Mouse (Mus musculus): ENCODE measurements around the gene Gm8947. TPM values are rescaled to one million over a fixed set of nuclear protein-coding genes. Genes with fewer than 3 reads are reported as not detected.
"Not testable (repeated sequence)": the region's sequence is repeated elsewhere in the genome, so short reads cannot be mapped to it uniquely, and the experiment has no call there.

Gene Gm8947
- total RNA-seq (2015) (0.30 TPM in 1 of 2 replicates, not detected in the other), total RNA-seq (2017) (not detected in 2 replicates)

DNA sequence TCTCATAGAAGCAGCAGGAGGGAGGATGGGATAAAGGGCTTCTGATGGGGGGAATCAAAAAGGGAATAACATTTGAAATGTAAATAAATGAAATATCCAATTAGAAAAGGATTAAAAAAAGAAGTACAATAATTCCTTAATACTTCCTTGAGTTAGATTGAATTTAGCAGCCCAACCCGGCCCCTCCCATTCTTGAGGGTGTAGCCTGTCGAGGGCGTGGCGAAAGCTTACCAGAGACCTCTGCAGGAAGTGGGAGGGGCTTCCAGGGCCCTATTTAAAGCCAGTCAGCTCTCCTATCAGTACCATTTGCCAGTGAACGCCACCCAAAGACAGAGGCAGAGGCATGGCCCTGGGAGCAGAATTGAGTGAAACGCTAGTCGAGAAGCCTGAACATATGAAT is at the start of gene Gm8947:
Gene Gm8947, plus strand, starts transcription at position 302 of the 400 bp plus-strand sequence.
- ATAC-seq (replicated peaks; ENCODE audit: poor library complexity): peak; percentile 70

DNA sequence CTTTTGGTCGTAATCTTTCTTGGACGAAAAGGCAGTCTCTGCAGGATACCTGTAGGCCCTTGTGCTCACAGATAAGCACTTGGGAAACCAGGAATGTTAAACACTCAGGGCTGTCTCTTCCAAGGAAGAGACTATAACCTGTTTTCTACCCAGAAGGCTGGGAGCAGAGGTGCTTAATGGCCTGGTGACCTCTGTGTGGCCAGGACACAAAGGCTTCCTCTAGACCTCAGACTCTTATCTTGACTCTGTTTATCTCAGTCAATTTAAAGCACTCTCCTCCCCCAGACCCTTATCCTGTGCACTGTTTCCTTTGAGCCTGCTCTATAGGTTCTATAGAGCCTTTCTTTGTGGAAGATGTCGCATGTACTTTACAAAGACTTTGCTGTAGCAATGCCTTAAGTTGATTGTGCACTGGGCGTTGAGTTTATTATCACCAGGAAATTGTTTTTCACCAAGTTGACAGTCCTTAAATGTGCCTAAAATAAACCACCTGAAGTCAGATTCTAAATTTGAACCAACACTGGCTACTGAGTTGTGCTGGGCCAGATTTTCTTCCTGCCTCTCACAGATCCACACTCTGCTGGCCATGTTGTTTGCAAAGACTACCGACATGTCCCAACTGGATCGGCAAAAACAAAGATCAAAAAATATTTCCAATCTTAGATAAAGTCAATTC is 47.6 kb upstream of the Gm8947 start:
- no peak for ATAC-seq (replicated peaks; ENCODE audit: poor library complexity)

GRCm38 (mm10) chr1:151147801-151148200 is 44.4 kb upstream of the Gm8947 start:
- no peak for ATAC-seq (replicated peaks; ENCODE audit: poor library complexity)

GRCm38 (mm10) chr1:151150211-151150610 is 42.0 kb upstream of the Gm8947 start:
- ATAC-seq (replicated peaks; ENCODE audit: poor library complexity): no peak

DNA sequence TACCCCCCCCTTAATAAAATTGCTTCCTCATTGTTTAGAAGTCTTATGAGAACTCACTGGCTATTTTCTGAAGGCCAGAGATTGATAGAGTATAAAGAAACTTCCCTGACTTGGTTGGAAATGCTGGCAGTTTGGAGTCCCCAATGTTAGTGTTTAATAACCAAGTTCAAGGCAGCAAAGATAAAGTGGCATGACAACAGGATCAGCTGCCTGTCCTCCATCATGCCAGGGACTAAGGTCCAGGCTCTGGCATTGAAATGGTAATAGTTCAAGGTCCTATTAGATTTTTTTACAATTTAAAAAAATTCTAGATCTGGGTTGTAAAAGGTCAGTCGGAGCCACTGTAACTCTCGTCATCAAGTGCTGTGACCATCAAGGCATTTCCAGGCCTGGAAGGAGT is 41.1 kb upstream of the Gm8947 start:
- no peak for ATAC-seq (replicated peaks; ENCODE audit: poor library complexity)

GRCm38 (mm10) chr1:151153056-151153652 is 39.0 kb upstream of the Gm8947 start:
- ATAC-seq (replicated peaks; ENCODE audit: poor library complexity): 0 out of 2 replicates have a peak, but pooled peaks have one; percentile 30

DNA sequence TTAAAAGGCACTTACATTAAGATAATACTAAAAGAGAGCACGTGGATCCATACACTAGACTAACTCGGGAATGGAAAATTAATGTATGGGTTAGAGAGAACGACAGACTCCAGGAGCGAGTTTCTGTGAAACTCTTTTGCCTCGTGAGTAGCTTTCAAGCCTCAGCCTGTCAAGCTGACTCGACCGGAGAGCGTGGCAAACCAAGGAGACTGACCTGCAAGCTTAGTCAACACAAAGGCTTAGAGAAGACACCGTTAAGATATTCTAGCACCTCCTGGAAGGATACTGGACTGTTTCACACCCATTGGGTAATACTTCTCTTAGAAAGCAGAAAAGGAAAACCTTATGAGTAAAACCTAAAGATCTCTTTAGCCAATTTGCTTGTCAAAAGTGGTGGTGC is 38.0 kb upstream of the Gm8947 start:
- not testable (repeated sequence) for ATAC-seq (replicated peaks; ENCODE audit: poor library complexity)

GRCm38 (mm10) chr1:151156129-151156528 is 36.0 kb upstream of the Gm8947 start:
- ATAC-seq (replicated peaks; ENCODE audit: poor library complexity): no peak

DNA sequence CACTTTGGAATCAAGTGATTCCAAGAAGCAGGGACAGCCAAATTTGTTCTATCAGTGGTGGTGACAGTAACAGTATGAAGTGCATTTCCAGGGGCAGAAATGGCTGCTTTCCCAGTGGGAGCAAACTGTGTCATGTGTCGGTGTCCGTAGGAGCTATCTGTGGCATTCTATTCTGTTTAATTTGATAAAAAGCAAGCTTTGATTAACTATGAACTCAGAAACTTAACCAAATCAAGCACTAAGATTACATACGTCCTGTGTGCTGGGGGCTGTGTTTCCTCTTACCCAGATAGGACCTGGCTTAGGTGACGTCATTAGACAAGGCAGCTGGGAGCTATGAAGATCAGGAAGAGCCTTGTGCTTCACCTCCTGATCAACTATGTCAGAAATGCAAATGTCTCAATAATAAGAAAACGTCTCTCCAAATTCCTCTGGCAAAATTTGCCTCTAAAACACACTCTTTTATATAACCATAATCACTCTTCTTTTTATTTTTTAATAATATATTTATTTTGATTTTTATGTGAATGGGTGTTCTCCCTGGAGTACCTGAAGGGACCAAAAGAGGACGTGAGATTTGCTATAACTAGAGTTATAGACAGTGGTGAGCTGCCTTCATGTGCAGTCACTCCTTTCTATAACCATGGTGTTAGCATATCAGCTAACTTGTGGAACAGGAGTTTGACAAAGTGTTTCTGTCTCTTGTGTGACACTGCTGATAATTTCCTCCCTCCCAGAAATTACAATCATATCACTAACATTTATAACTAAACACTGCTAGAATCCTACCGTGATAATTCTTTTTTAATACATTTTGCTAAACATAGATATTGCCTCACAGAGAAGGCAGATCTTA is 35.2 kb upstream of the Gm8947 start:
- ATAC-seq (replicated peaks; ENCODE audit: poor library complexity): peak; percentile 76

- no peak for ATAC-seq (replicated peaks; ENCODE audit: poor library complexity)
Measured at GRCm38 (mm10) chr1:151157963-151158856, 34.0 kb upstream of the Gm8947 start.

GRCm38 (mm10) chr1:151158857-151159510 is 33.2 kb upstream of the Gm8947 start:
- ATAC-seq (replicated peaks; ENCODE audit: poor library complexity): no peak

DNA sequence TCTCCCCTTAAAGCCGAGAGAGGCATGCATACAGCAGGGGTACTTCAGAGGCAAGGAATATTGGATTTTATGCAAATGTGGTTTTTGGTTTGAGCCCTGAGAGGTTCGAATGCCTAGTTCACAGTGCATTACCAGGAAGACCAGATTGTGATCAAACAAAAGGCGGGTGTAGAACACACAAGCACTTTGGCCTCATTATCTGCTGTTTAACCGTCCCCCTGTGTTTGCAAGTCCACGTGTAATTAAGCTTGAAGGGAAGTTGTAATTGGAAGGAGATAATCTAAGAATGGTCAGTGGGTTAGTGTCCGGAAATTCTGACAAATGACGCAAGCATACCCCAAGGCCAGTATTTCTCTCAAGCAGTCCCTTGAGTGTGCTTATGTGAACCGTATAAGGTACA is 26.1 kb upstream of the Gm8947 start:
- ATAC-seq (replicated peaks; ENCODE audit: poor library complexity): 0 out of 2 replicates have a peak, but pooled peaks have one; percentile 40

GRCm38 (mm10) chr1:151167297-151168047 is 24.7 kb upstream of the Gm8947 start:
- peak; percentile 21; the same call in 1 of the 2 replicates for ATAC-seq (replicated peaks; ENCODE audit: poor library complexity)

DNA sequence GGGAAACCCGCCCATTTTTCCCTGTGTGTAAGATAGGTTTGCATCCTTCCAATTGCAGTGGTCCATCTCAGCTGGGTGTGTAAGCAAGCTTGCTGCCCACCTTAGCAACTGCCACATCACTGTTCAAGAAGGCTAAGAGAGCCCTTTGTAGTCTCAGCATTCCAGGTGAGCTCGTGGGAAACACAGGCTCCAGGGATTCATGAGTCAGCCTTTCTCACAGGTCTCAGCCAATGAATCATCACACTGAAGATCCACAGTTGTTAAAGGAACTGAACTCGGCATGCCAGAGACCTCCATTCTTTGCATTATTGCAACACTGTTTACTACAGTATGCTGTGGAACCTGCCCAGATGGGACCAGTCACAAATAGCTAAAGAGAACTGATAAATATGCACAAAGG is 23.5 kb upstream of the Gm8947 start:
- ATAC-seq (replicated peaks; ENCODE audit: poor library complexity): no peak

DNA sequence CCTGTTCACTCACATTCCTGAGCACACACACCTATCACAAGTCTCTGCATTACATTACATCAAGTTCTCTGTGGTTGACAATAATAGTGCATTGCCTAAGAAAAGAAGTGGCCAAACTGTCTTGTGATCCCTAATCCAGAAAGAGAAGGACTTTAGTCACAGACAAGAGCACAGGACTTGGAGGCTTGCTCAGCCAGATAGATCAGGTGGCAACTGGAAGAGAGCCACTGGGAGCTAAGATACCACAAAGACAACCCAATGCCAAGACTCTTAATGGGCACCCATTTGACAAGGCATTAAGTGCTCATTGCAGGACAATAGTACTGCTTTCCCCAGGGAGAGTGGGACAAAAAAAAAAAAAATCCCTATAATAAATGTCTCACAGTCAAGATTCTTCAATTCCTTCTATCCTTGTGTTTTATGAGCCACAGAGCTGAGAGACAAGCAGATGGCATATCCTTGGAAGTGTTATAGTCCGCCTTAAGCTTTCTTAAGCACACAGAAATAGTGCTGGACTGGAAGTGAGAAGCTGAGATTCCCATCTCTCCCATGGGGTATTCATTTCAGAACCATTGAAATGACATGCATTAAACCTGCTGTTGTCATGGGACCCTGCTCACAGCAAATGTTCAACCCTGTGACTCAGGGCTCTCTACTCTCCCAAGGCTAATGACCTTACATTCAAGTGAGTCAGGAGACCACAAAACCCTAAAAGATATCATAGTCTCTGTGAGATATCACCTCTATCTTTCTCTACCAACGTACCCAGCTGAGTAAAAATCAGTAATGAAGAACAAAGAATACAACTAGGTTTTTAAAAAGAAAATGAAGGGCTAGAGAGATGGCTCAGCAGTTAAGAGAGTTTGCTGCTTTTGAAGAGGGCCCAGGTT is 20.4 kb upstream of the Gm8947 start:
- no peak; the same call in 1 of the 2 replicates for ATAC-seq (replicated peaks; ENCODE audit: poor library complexity)

DNA sequence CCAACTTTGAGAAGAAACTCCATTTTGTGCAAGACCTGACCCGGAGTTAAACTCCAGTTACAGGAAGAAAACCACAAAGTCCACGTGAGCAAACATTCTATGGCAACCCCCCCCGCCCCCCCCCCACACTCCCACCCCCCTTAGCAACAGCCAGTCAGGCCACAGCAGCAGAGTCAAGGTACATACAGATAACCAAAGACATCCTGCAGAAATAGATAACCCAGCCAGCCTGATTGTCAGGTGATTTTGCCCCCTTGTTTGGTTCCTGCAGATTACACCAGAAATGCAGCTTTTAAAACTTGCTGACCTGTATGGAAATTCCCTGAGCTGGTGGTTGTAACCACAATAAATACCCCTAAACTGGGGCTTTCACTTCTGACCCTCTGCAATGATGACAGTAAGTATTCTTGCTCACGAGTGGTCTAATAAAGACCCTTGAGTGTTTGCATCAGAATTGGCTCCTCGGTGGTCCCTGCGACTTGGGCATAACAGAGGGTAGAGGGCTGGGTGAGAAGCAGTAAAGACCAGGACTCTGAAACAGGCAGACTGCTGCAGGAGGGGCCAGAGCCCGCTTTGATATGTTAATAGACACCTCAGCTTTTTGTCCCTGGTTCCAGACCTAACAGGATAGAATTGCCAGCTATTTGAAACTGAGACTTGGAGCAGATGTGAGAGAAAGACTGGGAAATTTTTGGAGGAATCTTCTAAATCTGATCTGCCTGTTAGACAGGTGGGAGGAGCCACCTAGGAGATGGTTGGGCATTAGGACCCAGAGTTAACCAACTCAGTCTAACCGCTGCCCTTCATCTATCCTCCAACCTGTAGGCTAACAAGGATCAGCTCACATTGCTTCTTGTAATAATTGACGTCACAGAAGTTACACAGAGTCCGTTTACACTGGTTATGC is 14.9 kb upstream of the Gm8947 start:
- ATAC-seq (replicated peaks; ENCODE audit: poor library complexity): peak; percentile 85

GRCm38 (mm10) chr1:151177937-151178271 is 14.3 kb upstream of the Gm8947 start:
- ATAC-seq (replicated peaks; ENCODE audit: poor library complexity): no peak; the same call in 1 of the 2 replicates
